Mouse (Mus musculus): Measurements from ENCODE around the gene Tmem164.

Tmem164 gene

GRCm38 (mm10) chrX:142688509-142688908, 7.3 kb downstream of the Tmem164 start:
- DNase-seq (ENCODE audit: low read depth, low spot score), result no peak

- DNase-seq (ENCODE audit: low read depth, low spot score), result no peak
These were observed 12.1 kb downstream of the Tmem164 start for GRCm38 (mm10) chrX:142693256-142693655.

- no peak for DNase-seq (ENCODE audit: low read depth, low spot score)
These were observed 13.1 kb downstream of the Tmem164 start for GRCm38 (mm10) chrX:142694338-142694737.

GRCm38 (mm10) chrX:142694856-142695255, 13.7 kb downstream of the Tmem164 start:
- no peak for DNase-seq (ENCODE audit: low read depth, low spot score)

- no peak for DNase-seq (ENCODE audit: low read depth, low spot score)
These were observed 15.6 kb downstream of the Tmem164 start for GRCm38 (mm10) chrX:142696789-142697188.

- DNase-seq (ENCODE audit: low read depth, low spot score), result no peak
These were observed 16.5 kb downstream of the Tmem164 start for GRCm38 (mm10) chrX:142697545-142698204.

- no peak for DNase-seq (ENCODE audit: low read depth, low spot score)
These were observed 17.0 kb downstream of the Tmem164 start for GRCm38 (mm10) chrX:142698212-142698611.

- no peak for DNase-seq (ENCODE audit: low read depth, low spot score)
These were observed 20.9 kb downstream of the Tmem164 start for GRCm38 (mm10) chrX:142702094-142702493.

GRCm38 (mm10) chrX:142702566-142702965, 21.4 kb downstream of the Tmem164 start:
- DNase-seq (ENCODE audit: low read depth, low spot score), result no peak

GRCm38 (mm10) chrX:142703953-142704352, 22.7 kb downstream of the Tmem164 start:
- DNase-seq (ENCODE audit: low read depth, low spot score), result no peak

GRCm38 (mm10) chrX:142708257-142708656, 27.1 kb downstream of the Tmem164 start:
- no peak for DNase-seq (ENCODE audit: low read depth, low spot score)

- no peak for DNase-seq (ENCODE audit: low read depth, low spot score)
These were observed 34.8 kb downstream of the Tmem164 start for GRCm38 (mm10) chrX:142716014-142716413.

- no peak for DNase-seq (ENCODE audit: low read depth, low spot score)
These were observed 36.8 kb downstream of the Tmem164 start for GRCm38 (mm10) chrX:142717958-142718478.

GRCm38 (mm10) chrX:142718759-142719158, 37.6 kb downstream of the Tmem164 start:
- no peak for DNase-seq (ENCODE audit: low read depth, low spot score)

GRCm38 (mm10) chrX:142721897-142722296, 40.7 kb downstream of the Tmem164 start:
- DNase-seq (ENCODE audit: low read depth, low spot score), result no peak

GRCm38 (mm10) chrX:142724203-142724602, 43.0 kb downstream of the Tmem164 start:
- no peak for DNase-seq (ENCODE audit: low read depth, low spot score)

- DNase-seq (ENCODE audit: low read depth, low spot score), result no peak
These were observed 44.4 kb downstream of the Tmem164 start for GRCm38 (mm10) chrX:142725571-142725970.

GRCm38 (mm10) chrX:142726311-142726710, 45.1 kb downstream of the Tmem164 start:
- DNase-seq (ENCODE audit: low read depth, low spot score), result no peak

- no peak for DNase-seq (ENCODE audit: low read depth, low spot score)
These were observed 46.6 kb downstream of the Tmem164 start for GRCm38 (mm10) chrX:142727847-142728246.

GRCm38 (mm10) chrX:142729040-142729439, 47.8 kb downstream of the Tmem164 start:
- no peak for DNase-seq (ENCODE audit: low read depth, low spot score)

GRCm38 (mm10) chrX:142729482-142729881, 48.3 kb downstream of the Tmem164 start:
- no peak for DNase-seq (ENCODE audit: low read depth, low spot score)

- peak; percentile 63 for DNase-seq (ENCODE audit: low read depth, low spot score)
These were observed 55.9 kb downstream of the Tmem164 start for GRCm38 (mm10) chrX:142737099-142737498.

GRCm38 (mm10) chrX:142737719-142738118, 56.5 kb downstream of the Tmem164 start:
- DNase-seq (ENCODE audit: low read depth, low spot score), result peak; percentile 20

GRCm38 (mm10) chrX:142747428-142747827, 66.2 kb downstream of the Tmem164 start:
- no peak for DNase-seq (ENCODE audit: low read depth, low spot score)
